Mouse (Mus musculus): ENCODE results near the gene Adamts12.

DNA sequence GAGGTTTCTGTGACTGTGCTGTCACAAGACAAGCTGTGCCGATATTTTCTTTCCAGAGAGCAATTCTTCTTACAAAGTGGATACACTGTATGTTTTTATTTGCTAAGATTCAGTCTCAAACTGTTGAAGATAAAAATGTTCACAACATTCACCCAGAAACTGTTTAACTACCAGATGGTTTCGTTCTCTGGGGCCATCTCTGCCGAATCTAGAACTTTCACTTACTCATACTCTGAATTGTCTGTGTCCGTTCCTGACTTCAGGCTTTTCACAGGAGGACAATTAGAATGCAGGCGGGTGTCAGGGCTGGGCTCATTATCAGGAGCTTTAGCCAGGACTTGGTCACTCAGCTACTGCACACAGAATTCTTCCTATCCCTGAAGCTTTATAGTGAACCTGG is 227.7 kb downstream of the Adamts12 start:
- TF ChIP-seq CTCF (conservative IDR thresholded peaks at IDR 0.05; ENCODE audit: low read length) (no peak), NANOG (IDR thresholded peaks at IDR 0.05; ENCODE audit: borderline replicate concordance, low read length) (no peak)

Measured in E14TG2a.4 (cell line).